8 mouse cellular contexts compared by ENCODE assay signal in the genomic region with DNA sequence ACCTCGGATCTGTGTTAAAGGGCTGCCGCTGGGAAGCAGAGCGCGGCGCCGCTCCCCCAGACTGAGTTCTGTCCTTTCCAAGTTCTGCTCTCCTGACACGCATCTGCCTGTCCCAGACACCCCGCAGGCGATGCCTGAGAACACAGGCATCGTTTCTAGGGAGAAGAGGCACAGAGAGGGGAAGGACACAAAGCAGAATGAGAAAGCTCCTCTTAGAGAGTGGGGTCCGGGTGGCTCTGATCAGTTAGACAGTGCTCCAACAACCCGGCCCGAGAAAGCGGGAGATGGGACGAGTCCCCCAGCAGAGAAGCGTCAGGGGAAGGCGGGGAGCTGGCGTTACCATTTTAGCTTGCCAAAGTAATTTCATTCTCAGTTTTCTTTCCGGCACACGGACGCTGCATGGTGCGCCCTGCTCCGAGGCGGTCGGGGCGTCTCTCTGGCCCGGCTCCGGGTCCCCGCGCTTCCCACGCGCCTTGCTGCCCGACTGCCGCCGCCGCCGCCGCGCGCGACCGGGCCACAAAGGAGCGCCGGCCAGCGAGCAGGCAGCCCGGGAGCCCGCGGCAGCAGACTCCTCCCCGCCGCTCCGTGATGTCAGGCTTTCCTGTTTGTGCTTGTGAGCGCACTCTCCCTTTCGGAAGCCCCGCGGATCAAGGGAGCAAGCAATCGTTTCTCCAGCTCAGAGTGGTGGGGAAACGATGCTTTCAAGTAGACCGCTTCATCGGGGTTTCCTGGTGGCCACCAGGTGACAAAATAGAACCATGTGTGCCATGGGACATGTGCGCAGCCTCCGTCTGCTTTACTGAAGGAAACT.
DNase-seq lines count a peak whose midpoint lies in the region; ATAC-seq and TF ChIP-seq lines count a peak whose summit lies in the region.

No protein-coding gene starts in this region.

- no peak for TF ChIP-seq CTCF in stomach, postnatal 0 days (IDR thresholded peaks at IDR 0.05; ENCODE audit: low read depth)

- no peak for TF ChIP-seq EP300 in stomach, postnatal 0 days (optimal IDR thresholded peaks at IDR 0.05)

- H3K4me1 ChIP-seq in embryonic facial prominence, embryonic 12.5 days: peaks cover 22% of the 10 kb centered on the region
- H3K4me1 ChIP-seq in heart, embryonic 12.5 days (replicated peaks): peaks cover 56% of the 10 kb centered on the region
- H3K4me1 ChIP-seq in kidney, embryonic 14.5 days (ENCODE audit: control insufficient read depth, insufficient read depth, low read length): peaks cover 23% of the 10 kb centered on the region
- peaks cover 22% of the 10 kb centered on the region for H3K4me1 ChIP-seq in liver, embryonic 15.5 days (replicated peaks)
- no peaks in the 10 kb centered on the region for H3K4me1 ChIP-seq in stomach, postnatal 0 days (replicated peaks; ENCODE audit: control insufficient read depth, insufficient read depth)

- peak overlapping the region; percentile 61 for H3K9ac ChIP-seq in embryonic facial prominence, embryonic 12.5 days
- peak overlapping the region; percentile 89 for H3K9ac ChIP-seq in heart, embryonic 12.5 days
- peak overlapping the region; percentile 73 for H3K9ac ChIP-seq in kidney, embryonic 14.5 days (ENCODE audit: low read depth, low read length)
- peak overlapping the region; percentile 42; the same call in 1 of the 2 replicates for H3K9ac ChIP-seq in liver, embryonic 15.5 days
- peak overlapping the region; percentile 74 for H3K9ac ChIP-seq in stomach, postnatal 0 days (ENCODE audit: low read length)

- H3K9me3 ChIP-seq in embryonic facial prominence, embryonic 12.5 days: no peaks in the 10 kb centered on the region
- H3K9me3 ChIP-seq in heart, embryonic 12.5 days (replicated peaks): no peaks in the 10 kb centered on the region
- no peaks in the 10 kb centered on the region for H3K9me3 ChIP-seq in kidney, embryonic 14.5 days (ENCODE audit: control insufficient read depth, low read length)
- H3K9me3 ChIP-seq in liver, embryonic 15.5 days (replicated peaks): no peaks in the 10 kb centered on the region
- no peaks in the 10 kb centered on the region for H3K9me3 ChIP-seq in stomach, postnatal 0 days (ENCODE audit: control insufficient read depth, low read length)

- peak overlapping the region; percentile 59 for H3K4me2 ChIP-seq in embryonic facial prominence, embryonic 12.5 days (replicated peaks)
- peak overlapping the region; percentile 63 for H3K4me2 ChIP-seq in heart, embryonic 12.5 days
- H3K4me2 ChIP-seq in kidney, embryonic 14.5 days (replicated peaks; ENCODE audit: low read depth, low read length): peak overlapping the region; percentile 73
- peak overlapping the region; percentile 57 for H3K4me2 ChIP-seq in liver, embryonic 15.5 days
- peak overlapping the region; percentile 77 for H3K4me2 ChIP-seq in stomach, postnatal 0 days (replicated peaks; ENCODE audit: low read depth)

- under 1% methylated on average over 61 of the region's 61 CpGs for WGBS in embryonic facial prominence, embryonic 12.5 days
- under 1% methylated on average over 61 of the region's 61 CpGs for whole genome bisulfite sequencing in heart, embryonic 12.5 days
- under 1% methylated on average over 59 of the region's 61 CpGs for WGBS in kidney, embryonic 14.5 days
- WGBS in liver, embryonic 15.5 days (ENCODE audit: insufficient replicate concordance): under 1% methylated on average over 61 of the region's 61 CpGs
- 1% methylated on average over 56 of the region's 61 CpGs for WGBS in stomach, postnatal 0 days

- H3K27ac ChIP-seq in embryonic facial prominence, embryonic 12.5 days: peak overlapping the region; percentile 79
- H3K27ac ChIP-seq in heart, embryonic 12.5 days (ENCODE audit: poor library complexity, severe bottlenecking): peak overlapping the region; percentile 94
- peak overlapping the region; percentile 94 for H3K27ac ChIP-seq in kidney, embryonic 14.5 days (ENCODE audit: low read depth, low read length)
- H3K27ac ChIP-seq in liver, embryonic 15.5 days (replicated peaks): peak overlapping the region; percentile 25
- H3K27ac ChIP-seq in stomach, postnatal 0 days (replicated peaks): peak overlapping the region; percentile 92

- no peaks in the 10 kb centered on the region for H3K36me3 ChIP-seq in embryonic facial prominence, embryonic 12.5 days
- H3K36me3 ChIP-seq in heart, embryonic 12.5 days: peaks cover 3% of the 10 kb centered on the region
- peaks cover 5% of the 10 kb centered on the region; the same call in 1 of the 2 replicates for H3K36me3 ChIP-seq in kidney, embryonic 14.5 days (ENCODE audit: control insufficient read depth, insufficient read depth, low read length)
- no peaks in the 10 kb centered on the region for H3K36me3 ChIP-seq in liver, embryonic 15.5 days (replicated peaks)
- H3K36me3 ChIP-seq in stomach, postnatal 0 days (ENCODE audit: control insufficient read depth, insufficient read depth, low read length): no peaks in the 10 kb centered on the region

- ATAC-seq in embryonic facial prominence, embryonic 12.5 days (ENCODE audit: insufficient number of reproducible peaks, insufficient read depth, low FRiP score, low TSS enrichment): peak; percentile 83
- peak; percentile 76 for ATAC-seq in heart, embryonic 12.5 days (ENCODE audit: insufficient number of reproducible peaks, low FRiP score)
- peak; percentile 88 for ATAC-seq in kidney, embryonic 14.5 days (ENCODE audit: low FRiP score, low TSS enrichment)
- peak; percentile 53; the same call in 1 of the 2 replicates for ATAC-seq in liver, embryonic 15.5 days (ENCODE audit: insufficient read depth)
- peak; percentile 82 for ATAC-seq in stomach, postnatal 0 days (ENCODE audit: low FRiP score, low TSS enrichment)

- 0 out of 2 replicates have a peak, but pooled peaks cover 7% of the 10 kb centered on the region for H3K27me3 ChIP-seq in embryonic facial prominence, embryonic 12.5 days
- H3K27me3 ChIP-seq in heart, embryonic 12.5 days (replicated peaks): no peaks in the 10 kb centered on the region
- no peaks in the 10 kb centered on the region for H3K27me3 ChIP-seq in kidney, embryonic 14.5 days (ENCODE audit: control insufficient read depth, insufficient read depth, low read length)
- peaks cover 65% of the 10 kb centered on the region for H3K27me3 ChIP-seq in liver, embryonic 15.5 days
- no peaks in the 10 kb centered on the region for H3K27me3 ChIP-seq in stomach, postnatal 0 days (ENCODE audit: control insufficient read depth, insufficient read depth, low read length)

- DNase-seq in 3T3-L1 (ENCODE audit: low read depth, low spot score): peak; percentile 69
- DNase-seq in adrenal gland, postnatal 25 days: peak; percentile 80
- peak; percentile 86 for DNase-seq in neural tube, embryonic 10.5 days (ENCODE audit: extremely low spot score, low spot score)
- peak; percentile 83 for DNase-seq in stomach, postnatal 0 days (ENCODE audit: low spot score)

- H3K4me3 ChIP-seq in embryonic facial prominence, embryonic 12.5 days: peak overlapping the region; percentile 52
- H3K4me3 ChIP-seq in heart, embryonic 12.5 days: peak overlapping the region; percentile 65
- H3K4me3 ChIP-seq in kidney, embryonic 14.5 days (ENCODE audit: low read length): peak overlapping the region; percentile 75
- H3K4me3 ChIP-seq in liver, embryonic 15.5 days (replicated peaks): peak overlapping the region; percentile 52
- H3K4me3 ChIP-seq in stomach, postnatal 0 days (ENCODE audit: low read depth, low read length): peak overlapping the region; percentile 68

Comparison
In these comparisons a context has a peak if more than half of its experiments do, and no peak if none do; other contexts are left out.
1. Peak in every context shown above with its lines: DNase-seq, ATAC-seq, H3K4me3 ChIP-seq and H3K27ac ChIP-seq.
2. H3K27ac ChIP-seq: peak in every context shown above with its lines; median percentile 94 in heart, embryonic 12.5 days; 94 in kidney, embryonic 14.5 days; 92 in stomach, postnatal 0 days; 79 in embryonic facial prominence, embryonic 12.5 days; 25 in liver, embryonic 15.5 days.